Mouse (Mus musculus) MEL-GATA-1-ER (cell line): ENCODE data around the gene Kif2b.

Experiments
- DNase-seq: peaks from one replicate; pipeline ENCODE4 v3.0.0-alpha.2; 2012; ENCODE audit warnings: low read depth; ENCODE audit errors: extremely low read depth

Gene Kif2b

DNA sequence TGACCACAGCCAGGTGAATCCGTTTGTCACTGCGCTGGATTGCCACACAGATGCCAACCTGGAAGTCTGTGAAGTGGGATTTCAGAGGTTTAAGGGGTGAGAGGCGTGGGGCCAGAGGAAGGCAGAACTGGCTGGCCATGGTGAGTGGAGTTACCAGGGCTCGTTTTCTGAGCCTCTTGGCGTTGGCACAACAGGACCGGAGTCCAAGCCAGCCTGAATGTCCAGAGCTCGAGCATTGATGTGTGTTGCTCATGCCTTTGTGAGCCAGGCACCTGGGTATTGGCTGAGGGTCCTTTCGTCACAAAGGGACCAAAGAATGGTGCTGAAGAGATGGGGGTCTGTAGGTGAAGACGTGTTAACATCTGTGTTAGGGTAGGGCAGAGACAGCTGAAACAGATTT, at the start of gene Kif2b:
Gene Kif2b (minus strand): TSS at position 242 of the 400 bp plus-strand sequence.
- DNase-seq: no peak

DNA sequence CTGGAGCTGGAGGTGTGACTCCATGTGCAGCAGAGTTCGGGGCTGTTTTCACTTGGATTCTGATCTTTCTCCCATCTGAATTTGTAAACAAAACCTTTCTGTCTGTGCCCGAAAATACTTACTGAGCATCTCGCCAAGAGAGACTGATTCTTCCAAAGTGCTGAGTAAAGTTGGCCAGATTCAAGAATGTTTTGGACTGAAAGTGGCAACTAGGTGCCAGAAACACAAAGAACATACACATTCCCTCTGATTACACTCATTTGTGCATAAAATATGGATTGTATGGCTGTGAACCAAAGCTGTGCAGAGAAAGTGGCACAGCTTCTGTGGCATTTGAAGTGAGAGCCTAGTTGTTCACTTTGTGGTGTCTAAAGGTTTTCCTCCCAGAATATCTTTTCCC, 15.7 kb upstream of the Kif2b start:
- DNase-seq: no peak

DNA sequence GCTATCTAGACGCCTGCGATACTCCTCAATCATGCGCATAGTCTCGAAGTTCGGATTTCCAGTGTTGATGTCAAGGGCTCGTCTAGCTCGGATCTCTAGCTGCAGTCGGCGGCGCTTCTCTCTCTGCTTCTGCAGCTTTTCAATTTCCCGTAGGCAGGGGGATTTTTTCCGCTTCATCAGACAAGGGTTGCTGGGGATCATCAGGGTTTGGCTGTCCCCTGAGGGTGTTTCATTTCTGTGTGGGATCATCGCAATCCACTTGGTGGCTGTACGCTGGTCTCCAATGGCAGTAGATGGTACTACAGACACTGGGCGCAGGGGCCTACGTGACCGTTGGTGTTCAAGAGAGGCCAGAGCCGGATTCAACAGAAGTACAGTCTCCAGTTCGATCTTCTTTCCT, 502 bp downstream of the Kif2b start:
- no peak for DNase-seq

DNA sequence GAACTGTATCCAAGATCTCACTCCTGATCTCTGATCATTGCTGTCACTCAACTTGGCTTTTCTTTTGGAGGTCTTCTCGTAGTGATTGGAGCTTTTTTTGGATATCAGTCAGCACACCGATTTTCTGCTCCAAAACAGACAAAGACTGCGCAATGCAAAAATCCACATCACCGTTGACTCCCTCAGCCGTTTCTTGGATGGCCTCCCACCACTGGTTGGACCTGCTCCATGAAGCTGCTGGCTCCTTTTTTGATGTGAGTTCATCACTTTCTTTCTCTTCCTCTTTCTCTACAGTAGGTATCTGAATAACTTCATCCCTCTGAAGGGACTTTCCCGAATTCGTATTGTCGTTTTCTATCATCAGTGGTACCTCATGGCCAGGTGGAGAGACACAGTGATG, 2.0 kb downstream of the Kif2b start:
- no peak for DNase-seq

DNA sequence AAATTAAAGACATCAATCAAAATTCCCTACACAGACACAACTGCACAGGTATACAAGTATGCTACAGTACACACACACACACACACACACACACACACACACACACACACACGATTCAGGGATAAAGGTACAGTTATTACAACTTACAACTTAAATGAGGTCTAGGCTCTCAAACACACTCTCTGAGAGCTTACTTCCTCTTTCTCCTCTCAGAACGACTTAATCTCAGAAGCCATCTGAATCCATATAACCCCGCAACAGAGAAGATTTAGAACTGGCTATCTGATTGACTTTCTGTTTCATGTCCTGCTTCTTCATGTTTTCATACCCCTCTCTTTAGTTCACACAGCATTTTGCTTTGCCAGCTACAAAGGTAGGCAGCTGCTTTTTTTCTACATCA, 2.9 kb downstream of the Kif2b start:
- DNase-seq: no peak

DNA sequence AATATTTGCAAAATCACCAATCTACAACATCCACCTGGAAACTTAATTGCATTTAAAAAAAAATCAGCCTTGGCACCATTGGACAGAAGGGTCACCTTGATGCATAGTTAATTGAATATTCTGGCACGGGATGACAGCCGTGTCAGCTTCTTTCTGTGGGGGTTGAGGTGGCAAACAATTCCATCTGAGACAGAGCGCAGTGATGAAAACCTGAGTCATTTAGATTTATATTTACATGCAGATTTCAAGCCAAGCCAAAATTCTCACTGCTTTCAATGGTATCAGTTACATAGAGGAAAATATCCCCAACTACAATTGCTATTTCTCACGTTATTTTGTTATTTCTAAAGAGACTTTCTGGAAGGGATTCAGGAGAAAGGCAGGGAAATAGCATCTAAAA, 46.6 kb downstream of the Kif2b start:
- no peak for DNase-seq
